Mouse (Mus musculus): ENCODE measurements around the gene Chchd6.

- TF ChIP-seq CTCF (conservative IDR thresholded peaks at IDR 0.05; ENCODE audit: low read length), result no peak
- no peak for TF ChIP-seq POU5F1 (IDR thresholded peaks at IDR 0.05; ENCODE audit: borderline replicate concordance, low read length)
- TF ChIP-seq NANOG (IDR thresholded peaks at IDR 0.05; ENCODE audit: borderline replicate concordance, low read length), result no peak
These were observed 210.8 kb downstream of the Chchd6 start for GRCm38 (mm10) chr6:89384699-89385098.

All from E14TG2a.4 (cell line).